Mouse (Mus musculus) C2C12 (cell line): ENCODE results near the gene Smg1. TPM values are rescaled to one million over a fixed set of nuclear protein-coding genes. Genes with fewer than 3 reads are reported as not detected.

Experiments used
- H3K27me3 ChIP-seq: one replicate; pipeline ENCODE4 v1.6.1; 2011; ENCODE audit not compliant: control insufficient read depth, insufficient read depth, insufficient read length
- H3K36me3 ChIP-seq: one replicate; pipeline ENCODE4 v1.6.1; 2011; ENCODE audit not compliant: control insufficient read depth, insufficient read depth
- H3K4me3 ChIP-seq: one replicate; pipeline ENCODE4 v1.5.1; 2011; ENCODE audit warnings: mild to moderate bottlenecking, control low read depth; ENCODE audit not compliant: poor library complexity, insufficient read depth, severe bottlenecking
- H3K79me2 ChIP-seq: one replicate; pipeline ENCODE4 v1.6.1; 2011; ENCODE audit not compliant: control insufficient read depth, insufficient read depth
- H3K79me3 ChIP-seq: one replicate; pipeline ENCODE4 v1.6.1; 2011; ENCODE audit warnings: low read depth, control low read depth
- H3ac ChIP-seq: one replicate; pipeline ENCODE3; 2011; ENCODE audit warnings: low read depth; ENCODE audit not compliant: control insufficient read depth, insufficient read length
- CEBPB ChIP-seq: IDR thresholded peaks from one replicate; pipeline ENCODE4 v1.6.1; 2011; ENCODE audit warnings: low read depth, mild to moderate bottlenecking, control low read depth, moderate library complexity
- CTCF ChIP-seq: IDR thresholded peaks from one replicate; pipeline ENCODE4 v1.5.1; 2011; ENCODE audit not compliant: control insufficient read depth, insufficient read depth, insufficient read length
- FOSL1 ChIP-seq: IDR thresholded peaks from one replicate; pipeline ENCODE4 v1.8.0; 2011; ENCODE audit warnings: mild to moderate bottlenecking, low read length; ENCODE audit not compliant: poor library complexity, insufficient read depth, severe bottlenecking
- MAX ChIP-seq: IDR thresholded peaks from one replicate; pipeline ENCODE4 v1.6.1; 2011; ENCODE audit warnings: mild to moderate bottlenecking, control low read depth
- MYOD1 ChIP-seq: IDR thresholded peaks from one replicate; pipeline ENCODE4 v1.6.1; 2011; ENCODE audit warnings: low read depth; ENCODE audit not compliant: control insufficient read depth, insufficient read length
- MYOG ChIP-seq: IDR thresholded peaks from one replicate; pipeline ENCODE4 v1.6.1; 2011; ENCODE audit not compliant: control insufficient read depth, insufficient read length; ENCODE audit errors: extremely low read depth
- USF1 ChIP-seq: IDR thresholded peaks from one replicate; pipeline ENCODE4 v1.6.1; 2011; ENCODE audit warnings: low read depth, mild to moderate bottlenecking, control low read depth, moderate library complexity
- polyA plus RNA-seq: library from polyadenylated mRNA; unstranded; fragments of >200 nt; fragmentation: generic; extraction: Trizol; gene quantifications from one replicate; pipeline ENCODE4 v1.2.1, GENCODE M21; 2012; ENCODE audit warnings: missing spikeins

Smg1 gene
- polyA plus RNA-seq, 1 experiment = 9.3 TPM

DNA sequence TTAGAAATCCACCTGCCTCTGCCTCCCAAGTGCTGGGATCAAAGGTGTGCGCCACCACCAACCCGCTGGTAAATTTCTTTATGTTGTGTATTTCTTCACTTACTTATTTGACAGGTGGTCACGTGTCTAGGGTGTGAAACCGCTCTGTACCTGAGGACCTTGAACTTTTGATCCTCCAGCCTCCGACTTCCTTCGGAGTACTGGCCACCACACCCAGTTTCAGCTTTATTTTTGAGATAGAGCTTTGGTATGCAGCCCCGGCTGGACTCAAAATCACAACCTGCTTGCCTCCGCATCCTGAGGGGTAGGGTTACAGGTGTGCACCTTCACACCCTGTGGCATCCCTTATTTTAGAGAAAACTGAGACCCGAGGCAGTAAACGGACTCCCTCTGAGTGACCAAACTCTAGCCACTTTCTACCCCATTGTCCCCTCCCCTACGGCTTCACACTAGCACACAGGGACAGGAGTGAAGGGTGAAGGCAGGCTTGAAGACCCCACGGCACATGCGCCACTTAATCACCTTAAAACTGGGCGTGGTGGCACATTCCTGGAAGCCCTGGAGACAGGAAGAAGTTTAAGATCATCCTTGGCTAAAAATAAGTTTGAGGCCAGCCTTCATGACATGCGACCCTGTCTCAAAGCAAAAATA lies 33.3 kb upstream of the Smg1 start:
- no peak for TF ChIP-seq USF1
- no peak for TF ChIP-seq FOSL1
- no peak for TF ChIP-seq MYOG
- TF ChIP-seq CEBPB = no peak
- TF ChIP-seq CTCF = no peak
- TF ChIP-seq MAX = no peak
- no peak for TF ChIP-seq MYOD1
- H3K4me3 ChIP-seq = peak overlapping the region; percentile 16

DNA sequence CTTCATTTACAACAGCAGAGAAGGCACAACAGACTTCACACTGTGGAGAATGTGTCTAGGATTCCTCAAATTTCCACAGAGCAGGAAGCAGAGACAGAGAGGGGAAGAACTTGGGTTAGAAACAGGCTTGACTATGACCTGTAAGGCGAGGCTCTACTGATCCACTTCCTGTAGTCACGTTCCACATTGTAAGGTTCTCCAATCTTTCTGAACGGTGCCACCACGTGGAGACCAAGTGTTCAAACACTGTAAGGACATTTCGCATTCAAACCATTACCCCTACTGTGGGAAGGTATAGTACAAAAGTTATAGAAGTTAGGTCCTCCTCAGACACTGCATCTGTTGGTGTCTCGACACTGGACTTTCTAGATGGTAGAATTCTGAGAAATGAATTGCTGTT lies 31.8 kb upstream of the Smg1 start:
- Histone ChIP-seq H3K36me3 (no peaks in the 10 kb centered on the region), H3K79me3 (no peaks in the 10 kb centered on the region), H3K4me3 (no peak overlapping the region), H3K79me2 (no peaks in the 10 kb centered on the region), H3ac (no peak overlapping the region), H3K27me3 (no peaks in the 10 kb centered on the region)
- TF ChIP-seq FOSL1 (no peak), MAX (no peak), USF1 (no peak), MYOD1 (no peak), CEBPB (no peak), MYOG (no peak), CTCF (no peak)

More for the DNA sequence above, 33.3 kb upstream of the Smg1 start:
- Histone ChIP-seq H3K27me3 (no peaks in the 10 kb centered on the region), H3ac (peak overlapping the region; percentile 52), H3K79me3 (no peaks in the 10 kb centered on the region), H3K79me2 (no peaks in the 10 kb centered on the region), H3K36me3 (no peaks in the 10 kb centered on the region)

DNA sequence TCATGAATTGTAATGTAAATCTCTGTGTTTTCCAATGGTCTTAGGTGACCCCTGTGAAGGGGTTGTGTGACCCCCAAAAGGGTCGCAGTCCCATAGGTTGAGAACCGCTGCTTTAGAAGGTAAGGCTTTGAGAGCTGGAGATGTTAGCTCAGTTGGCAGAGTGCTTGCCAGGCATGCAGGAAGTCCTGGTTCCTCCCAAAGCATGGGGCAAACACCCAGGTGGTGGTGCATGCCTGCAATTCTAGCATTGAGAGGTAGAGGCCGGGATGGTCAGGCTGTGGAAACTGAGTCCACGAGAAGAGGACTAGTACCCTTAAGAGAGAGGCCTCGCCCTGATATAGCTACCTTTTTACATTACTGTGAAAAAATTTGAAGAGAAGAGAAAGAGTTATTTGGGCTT lies 31.4 kb upstream of the Smg1 start:
- H3K4me3 ChIP-seq = no peak overlapping the region
- H3K79me2 ChIP-seq = no peaks in the 10 kb centered on the region
- H3ac ChIP-seq = no peak overlapping the region
- H3K79me3 ChIP-seq = no peaks in the 10 kb centered on the region
- no peaks in the 10 kb centered on the region for H3K27me3 ChIP-seq
- no peaks in the 10 kb centered on the region for H3K36me3 ChIP-seq
- TF ChIP-seq FOSL1 (no peak), CTCF (no peak), USF1 (no peak), CEBPB (no peak), MYOD1 (no peak)

DNA sequence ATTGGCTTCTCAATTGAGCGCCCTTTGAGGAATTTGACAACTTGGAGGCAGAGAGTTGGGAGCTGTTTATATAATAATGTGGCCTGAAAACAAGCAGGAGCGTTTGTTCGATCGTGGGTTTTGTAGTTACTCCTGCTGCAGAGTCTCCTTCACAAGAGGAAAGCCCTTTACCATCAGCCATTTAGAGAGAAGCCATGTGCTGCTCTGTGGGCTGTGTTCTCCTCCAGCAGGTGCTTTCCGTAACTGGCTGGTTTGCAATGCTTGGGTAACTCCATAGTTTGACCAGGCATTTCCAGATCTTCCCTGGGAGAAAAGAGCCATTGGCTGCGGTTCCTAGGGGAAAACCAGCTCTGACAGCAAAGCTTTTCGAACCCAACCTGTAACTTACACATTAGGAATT lies 30.7 kb upstream of the Smg1 start:
- Histone ChIP-seq H3ac (no peak overlapping the region), H3K79me3 (no peaks in the 10 kb centered on the region), H3K79me2 (no peaks in the 10 kb centered on the region), H3K36me3 (no peaks in the 10 kb centered on the region), H3K27me3 (no peaks in the 10 kb centered on the region), H3K4me3 (no peak overlapping the region)
- TF ChIP-seq MAX (no peak), MYOG (no peak), FOSL1 (no peak), CEBPB (no peak), MYOD1 (no peak), CTCF (no peak), USF1 (no peak)

DNA sequence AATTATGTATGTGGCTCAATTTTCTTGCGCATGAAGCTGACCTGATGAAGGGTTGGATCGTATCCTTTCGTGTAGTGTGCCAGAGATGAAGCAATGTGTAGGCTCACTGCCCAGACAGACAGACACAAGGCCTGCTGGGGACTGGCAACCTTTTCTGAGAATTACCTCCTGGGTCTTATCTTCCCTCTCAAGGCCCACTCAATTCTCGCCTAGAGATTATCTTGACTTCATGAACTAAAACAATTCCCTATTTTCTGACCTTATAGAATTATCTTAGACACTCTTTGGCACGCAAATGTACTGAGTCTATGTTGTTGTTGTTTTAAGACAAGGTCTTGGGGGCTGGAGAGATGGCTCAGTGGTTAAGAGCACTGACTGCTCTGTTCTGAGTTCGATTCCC lies 22.6 kb upstream of the Smg1 start:
- Histone ChIP-seq H3K27me3 (no peaks in the 10 kb centered on the region), H3K4me3 (no peak overlapping the region), H3ac (no peak overlapping the region), H3K79me2 (no peaks in the 10 kb centered on the region), H3K79me3 (no peaks in the 10 kb centered on the region), H3K36me3 (no peaks in the 10 kb centered on the region)
- TF ChIP-seq CTCF (no peak), CEBPB (no peak), USF1 (no peak), MYOD1 (no peak), FOSL1 (no peak), MYOG (no peak), MAX (no peak)

DNA sequence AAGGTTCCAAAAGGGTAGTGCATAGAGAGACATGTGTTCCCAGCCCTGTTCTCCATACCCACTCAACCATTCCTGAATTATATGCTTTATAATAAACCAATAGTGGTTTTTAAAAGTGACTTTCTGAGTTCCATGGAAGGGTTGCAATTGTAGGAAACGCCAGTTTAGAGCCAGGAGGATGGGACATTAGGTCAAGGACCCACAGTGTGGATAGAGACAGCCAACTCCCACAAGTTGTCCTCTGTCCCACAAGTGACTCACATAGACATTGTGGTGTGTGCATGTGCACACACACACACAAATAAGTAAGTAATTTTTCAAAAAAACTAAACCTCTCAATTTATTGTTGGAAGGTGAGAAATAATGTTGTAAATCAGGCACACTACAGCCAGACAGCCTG lies 20.1 kb upstream of the Smg1 start:
- no peak for TF ChIP-seq CTCF
- no peak for TF ChIP-seq MYOG
- TF ChIP-seq FOSL1 = no peak
- no peak for TF ChIP-seq CEBPB
- TF ChIP-seq USF1 = no peak
- TF ChIP-seq MAX = no peak
- TF ChIP-seq MYOD1 = no peak
- Histone ChIP-seq H3K36me3 (no peaks in the 10 kb centered on the region), H3K79me2 (no peaks in the 10 kb centered on the region), H3K4me3 (no peak overlapping the region), H3K27me3 (no peaks in the 10 kb centered on the region), H3K79me3 (no peaks in the 10 kb centered on the region), H3ac (no peak overlapping the region)
